Mouse (Mus musculus): Measurements from ENCODE around the gene Htatsf1.

Gene Htatsf1

GRCm38 (mm10) chrX:57053174-57053992 is at the start of gene Htatsf1:
TSS of gene Htatsf1 (plus strand) at chrX:57053583.
- peak; percentile 77 to 84 for DNase-seq

- no peak for DNase-seq
These were observed 40.5 kb upstream of the Htatsf1 start for GRCm38 (mm10) chrX:57012891-57013290.

GRCm38 (mm10) chrX:57042774-57043173 is 10.6 kb upstream of the Htatsf1 start, which contains the start of gene Brs3:
TSS of gene Brs3 (plus strand) at chrX:57043074.
- no peak for DNase-seq

- DNase-seq = no peak
These were observed 9.5 kb upstream of the Htatsf1 start for GRCm38 (mm10) chrX:57043869-57044268.

- DNase-seq = no peak
These were observed 572 bp upstream of the Htatsf1 start for GRCm38 (mm10) chrX:57052848-57053173.

- DNase-seq = no peak
These were observed 606 bp downstream of the Htatsf1 start for GRCm38 (mm10) chrX:57053993-57054385.

GRCm38 (mm10) chrX:57081496-57081895 is 28.1 kb downstream of the Htatsf1 start:
- DNase-seq = no peak

GRCm38 (mm10) chrX:57087806-57088205 is 34.4 kb downstream of the Htatsf1 start, which contains the start of gene Vgll1:
TSS of gene Vgll1 (plus strand) at chrX:57088106.
- DNase-seq = no peak

- DNase-seq = no peak
These were observed 50.0 kb downstream of the Htatsf1 start for GRCm38 (mm10) chrX:57103415-57103814.

GRCm38 (mm10) chrX:57106956-57107355 is 53.6 kb downstream of the Htatsf1 start:
- no peak for DNase-seq

Measured in thymus, postnatal 36 days (tissue).